Mouse (Mus musculus): ENCODE measurements around the gene Agtr1b.

GRCm38 (mm10) chr3:20340402-20340801 lies 26.6 kb downstream of the Agtr1b start:
- TF ChIP-seq CTCF (IDR thresholded peaks at IDR 0.05) (no peak), POLR2A (IDR thresholded peaks at IDR 0.05; ENCODE audit: insufficient read depth, low read depth, low read length) (no peak), EP300 (IDR thresholded peaks at IDR 0.05; ENCODE audit: insufficient read depth, low read depth, low read length) (no peak)
